Mouse (Mus musculus) stomach, embryonic 14.5 days (tissue): Measurements from ENCODE around the gene Slc17a7. TPM values are rescaled to one million over a fixed set of nuclear protein-coding genes. Genes with fewer than 3 reads are reported as not detected.

Experiments
- ATAC-seq: fragments of 200-750 bp; cut with Nextera tagmentation; 2 replicates; pipeline ENCODE4 v1.8.0; 2017; ENCODE audit warnings: low read depth, moderate TSS enrichment; ENCODE audit not compliant: insufficient number of reproducible peaks, insufficient read depth, low FRiP score
- H3K27ac ChIP-seq: fragments of 300-500 bp; sonication (generic); 2 replicates; pipeline ENCODE4 v1.5.1; 2014; ENCODE audit warnings: mild to moderate bottlenecking, low read length, moderate library complexity, mixed read lengths
- H3K27me3 ChIP-seq: fragments of 300-500 bp; sonication (generic); 2 replicates; pipeline ENCODE4 v1.6.1; 2014; ENCODE audit warnings: low read length, control low read depth, mixed read lengths; ENCODE audit not compliant: control insufficient read depth, insufficient read depth
- H3K36me3 ChIP-seq: fragments of 300-500 bp; sonication (generic); 2 replicates; pipeline ENCODE4 v1.6.1; 2014; ENCODE audit warnings: mild to moderate bottlenecking, control low read depth, low read length, moderate library complexity, mixed read lengths; ENCODE audit not compliant: control insufficient read depth, insufficient read depth
- H3K4me1 ChIP-seq: fragments of 300-500 bp; sonication (generic); 2 replicates; pipeline ENCODE4 v1.6.1; 2014; ENCODE audit warnings: low read length, control low read depth, mixed read lengths; ENCODE audit not compliant: control insufficient read depth, insufficient read depth
- H3K4me2 ChIP-seq: fragments of 300-500 bp; sonication (generic); replicated peaks from 2 replicates; pipeline ENCODE4 v1.6.1; 2014; ENCODE audit warnings: low read depth, low read length, control low read depth
- H3K4me3 ChIP-seq: fragments of 300-500 bp; sonication (generic); 2 replicates; pipeline ENCODE4 v1.5.1; 2014; ENCODE audit warnings: low read depth, low read length, control low read depth
- H3K9ac ChIP-seq: fragments of 300-500 bp; sonication (generic); replicated peaks from 2 replicates; pipeline ENCODE4 v1.6.1; 2014; ENCODE audit warnings: low read depth, mild to moderate bottlenecking, control low read depth, low read length, moderate library complexity, mixed read lengths
- H3K9me3 ChIP-seq: fragments of 300-500 bp; sonication (generic); 2 replicates; pipeline ENCODE4 v1.6.1; 2016; ENCODE audit warnings: low read depth, low read length, control low read depth; ENCODE audit not compliant: control insufficient read depth
- WGBS: fragments of 180-500 bp; shearing (Covaris S2); extraction: QIAGEN DNeasy Blood & Tissue Kit; methylation state at CpG from one replicate; pipeline ENCODE4 v1.1.7; 2014; 5-methylcytosine and 5-hydroxymethylcytosine counted together
- polyA plus RNA-seq: library from polyadenylated mRNA; unstranded; fragments of >200 nt; fragmentation: Nextera tagmentation; extraction: Ambion mirVana; gene quantifications from 2 replicates; pipeline ENCODE4 v1.2.1, GENCODE M21; 2014

The Slc17a7 gene
- polyA plus RNA-seq, 1 experiment from 2014 or later, result not detected

DNA sequence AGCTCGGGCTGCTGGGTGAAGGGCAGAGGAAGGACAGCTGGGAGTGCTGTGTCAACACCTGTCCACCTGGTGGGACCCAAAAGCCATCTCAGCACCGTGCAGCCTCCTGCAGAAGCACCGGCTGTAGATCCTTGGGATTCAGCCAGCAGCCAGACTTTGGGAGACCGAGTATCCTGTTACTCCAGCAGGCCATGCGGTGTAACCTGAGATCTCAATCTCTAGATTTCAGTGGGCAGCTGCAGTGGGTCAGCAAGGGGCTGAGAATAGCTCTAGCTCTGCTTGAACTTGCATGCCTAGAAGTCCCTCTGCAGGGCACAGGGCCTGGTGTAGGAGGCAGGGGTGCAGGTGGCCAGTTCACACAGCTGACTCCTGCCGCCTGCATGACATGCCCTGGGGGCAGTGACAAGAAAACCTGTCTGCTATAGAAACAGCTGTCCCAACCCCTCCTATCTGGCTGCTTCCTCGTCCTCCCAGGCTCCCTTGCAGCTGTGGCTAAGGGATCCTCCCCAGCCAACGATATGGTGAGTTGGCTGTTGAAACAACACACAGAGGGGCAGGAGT, 28.1 kb downstream of the Slc17a7 start:
- Histone ChIP-seq H3K27me3 (0 out of 2 replicates have a peak, but pooled peaks cover 2% of the 10 kb centered on the region), H3K4me3 (no peak overlapping the region), H3K36me3 (no peaks in the 10 kb centered on the region), H3K9me3 (no peaks in the 10 kb centered on the region), H3K27ac (no peak overlapping the region), H3K9ac (no peak overlapping the region), H3K4me1 (peaks cover 6% of the 10 kb centered on the region; the same call in 1 of the 2 replicates), H3K4me2 (no peak overlapping the region)
- 6% methylated on average over 8 of the region's 8 CpGs for WGBS
- ATAC-seq, result 0 out of 2 replicates have a peak, but pooled peaks have one; percentile 35

GRCm38 (mm10) chr7:45192585-45193310, 29.0 kb downstream of the Slc17a7 start:
- Histone ChIP-seq H3K36me3 (no peaks in the 10 kb centered on the region), H3K27ac (no peak overlapping the region), H3K9ac (no peak overlapping the region), H3K27me3 (no peaks in the 10 kb centered on the region), H3K4me2 (no peak overlapping the region), H3K9me3 (no peaks in the 10 kb centered on the region), H3K4me3 (no peak overlapping the region), H3K4me1 (peaks cover 6% of the 10 kb centered on the region; the same call in 1 of the 2 replicates)
- WGBS, result 81% methylated on average over 7 of the region's 7 CpGs
- no peak for ATAC-seq

DNA sequence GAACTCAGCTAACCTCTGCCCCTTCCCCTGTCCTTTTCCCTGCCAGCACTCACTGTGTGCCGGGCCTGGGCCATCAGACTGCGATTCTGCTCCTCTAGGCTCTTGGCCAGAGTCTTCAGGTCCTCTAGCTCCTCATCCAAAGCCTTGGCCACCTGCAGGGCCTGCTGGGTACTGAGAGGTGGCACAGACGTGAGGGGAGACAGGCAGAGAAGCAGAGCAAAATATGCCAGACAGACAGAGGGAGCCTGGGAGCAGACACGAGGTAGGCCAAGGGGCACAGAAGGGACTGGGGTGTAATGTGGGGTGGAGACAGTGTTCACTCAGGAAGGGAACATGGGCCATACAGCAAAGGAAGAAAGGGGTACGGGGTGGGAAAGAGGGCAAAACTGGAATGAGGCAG, 29.7 kb downstream of the Slc17a7 start:
- WGBS, result 49% methylated on average over 5 of the region's 5 CpGs
- Histone ChIP-seq H3K27me3 (no peaks in the 10 kb centered on the region), H3K4me1 (peaks cover 6% of the 10 kb centered on the region; the same call in 1 of the 2 replicates), H3K4me2 (no peak overlapping the region), H3K36me3 (no peaks in the 10 kb centered on the region), H3K9ac (no peak overlapping the region), H3K9me3 (no peaks in the 10 kb centered on the region), H3K27ac (no peak overlapping the region), H3K4me3 (no peak overlapping the region)
- ATAC-seq, result no peak

GRCm38 (mm10) chr7:45193871-45194785, 30.4 kb downstream of the Slc17a7 start:
- H3K36me3 ChIP-seq, result no peaks in the 10 kb centered on the region
- H3K9ac ChIP-seq, result no peak overlapping the region
- no peaks in the 10 kb centered on the region for H3K27me3 ChIP-seq
- H3K4me2 ChIP-seq, result no peak overlapping the region
- WGBS, result 65% methylated on average over 17 of the region's 17 CpGs
- no peaks in the 10 kb centered on the region for H3K9me3 ChIP-seq
- no peak overlapping the region for H3K4me3 ChIP-seq
- ATAC-seq, result no peak
- H3K27ac ChIP-seq, result no peak overlapping the region
- H3K4me1 ChIP-seq, result peaks cover 6% of the 10 kb centered on the region; the same call in 1 of the 2 replicates

GRCm38 (mm10) chr7:45195341-45196175, 31.8 kb downstream of the Slc17a7 start:
- Histone ChIP-seq H3K4me1 (peaks cover 6% of the 10 kb centered on the region; the same call in 1 of the 2 replicates), H3K4me3 (no peak overlapping the region), H3K4me2 (no peak overlapping the region), H3K27me3 (no peaks in the 10 kb centered on the region), H3K27ac (no peak overlapping the region), H3K36me3 (no peaks in the 10 kb centered on the region), H3K9me3 (no peaks in the 10 kb centered on the region), H3K9ac (no peak overlapping the region)
- 55% methylated on average over 13 of the region's 13 CpGs for WGBS
- no peak for ATAC-seq

DNA sequence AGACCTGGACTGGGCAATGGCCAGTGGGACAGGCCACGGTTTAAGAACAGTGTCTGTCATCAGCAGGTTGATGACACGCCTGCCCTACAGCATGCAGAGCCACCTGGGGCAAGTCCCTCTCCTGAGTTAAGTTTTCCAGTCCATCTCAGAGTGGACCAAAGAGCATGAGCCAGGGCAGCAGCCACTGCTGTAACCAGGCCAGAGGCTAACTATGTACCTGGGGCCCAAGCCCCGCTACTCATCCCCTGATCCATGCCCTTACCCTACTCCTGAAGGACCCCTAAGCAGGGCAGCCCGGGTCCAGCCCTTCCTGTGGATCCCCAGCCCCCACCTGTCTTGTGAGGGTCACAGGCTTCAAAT, 32.4 kb downstream of the Slc17a7 start:
- no peak overlapping the region for H3K9ac ChIP-seq
- no peaks in the 10 kb centered on the region for H3K27me3 ChIP-seq
- 89% methylated on average over 4 of the region's 4 CpGs for WGBS
- no peaks in the 10 kb centered on the region for H3K9me3 ChIP-seq
- no peaks in the 10 kb centered on the region for H3K36me3 ChIP-seq
- no peak for ATAC-seq
- H3K27ac ChIP-seq, result no peak overlapping the region
- H3K4me2 ChIP-seq, result no peak overlapping the region
- H3K4me3 ChIP-seq, result no peak overlapping the region
- peaks cover 6% of the 10 kb centered on the region; the same call in 1 of the 2 replicates for H3K4me1 ChIP-seq

DNA sequence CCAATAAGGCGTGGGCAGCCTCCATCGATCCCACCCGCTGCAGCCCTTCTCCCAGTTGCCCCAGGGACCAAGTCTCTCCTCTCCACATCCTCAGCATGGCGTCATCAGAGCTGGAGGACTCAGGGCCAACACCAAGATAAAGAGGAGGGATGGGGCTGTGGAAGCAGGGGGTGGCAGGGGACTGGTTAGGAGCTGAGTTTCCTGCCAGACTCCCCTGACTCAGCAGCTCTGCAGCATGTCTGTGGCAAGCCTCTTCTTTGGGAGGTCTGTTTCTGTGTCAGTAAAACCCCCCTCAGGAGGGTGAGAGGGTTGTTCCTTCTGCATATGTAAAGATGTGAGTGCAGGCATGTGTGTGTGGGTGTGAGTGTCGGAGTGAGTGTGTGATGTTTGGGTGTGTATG, 33.2 kb downstream of the Slc17a7 start:
- H3K9me3 ChIP-seq, result no peaks in the 10 kb centered on the region
- no peak overlapping the region for H3K9ac ChIP-seq
- no peak overlapping the region for H3K4me3 ChIP-seq
- H3K27ac ChIP-seq, result no peak overlapping the region
- 67% methylated on average over 5 of the region's 5 CpGs for WGBS
- ATAC-seq, result no peak
- no peaks in the 10 kb centered on the region for H3K27me3 ChIP-seq
- H3K4me1 ChIP-seq, result peaks cover 2% of the 10 kb centered on the region; the same call in 1 of the 2 replicates
- no peaks in the 10 kb centered on the region for H3K36me3 ChIP-seq
- H3K4me2 ChIP-seq, result no peak overlapping the region

GRCm38 (mm10) chr7:45198435-45198834, 34.7 kb downstream of the Slc17a7 start:
- no peak overlapping the region for H3K4me3 ChIP-seq
- no peaks in the 10 kb centered on the region for H3K9me3 ChIP-seq
- no peaks in the 10 kb centered on the region for H3K36me3 ChIP-seq
- 9% methylated on average over 5 of the region's 5 CpGs for WGBS
- no peak overlapping the region for H3K4me2 ChIP-seq
- H3K4me1 ChIP-seq, result no peaks in the 10 kb centered on the region
- no peak overlapping the region for H3K27ac ChIP-seq
- no peak overlapping the region for H3K9ac ChIP-seq
- H3K27me3 ChIP-seq, result no peaks in the 10 kb centered on the region
- no peak for ATAC-seq
